In the genomic region with DNA sequence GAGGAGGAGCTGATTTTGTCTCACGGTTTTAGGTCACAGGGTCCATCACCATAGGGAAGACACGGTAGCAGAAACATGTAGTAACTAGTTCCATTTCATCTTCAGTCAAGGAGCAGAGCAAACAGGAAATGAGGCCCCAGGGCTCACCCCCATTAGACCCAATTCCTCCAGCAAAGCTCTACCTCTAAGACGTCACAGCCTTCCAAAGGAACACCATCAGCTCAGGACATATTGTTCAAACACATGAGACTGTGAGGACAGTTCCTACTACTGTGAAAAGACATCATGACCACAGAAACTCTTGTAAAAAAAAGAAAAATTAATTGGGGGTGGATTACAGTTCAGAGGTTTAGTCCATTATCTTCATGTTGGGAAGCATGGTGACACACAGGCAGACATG, we compare ENCODE assay signal across 14 mouse cellular contexts.
"Had no signal": no experiment of that assay in that cellular context is flagged by ENCODE, and none has a peak within 500 bp of the region (broad histone marks: within the 10 kb centered on the region; RNA-seq: fewer than 3 reads in every experiment).

No protein-coding gene starts in this region.

- H3K4me1 ChIP-seq: liver, embryonic 15.5 days; lung, embryonic 15.5 days; midbrain, embryonic 12.5 days had no signal

- DNase-seq: kidney, adult 8-10 months; kidney, postnatal 36 days; left cerebral cortex, postnatal 4 days; lung, postnatal 14 days; thymus, adult 2 months; thymus, postnatal 25 days had no signal

- ATAC-seq: inflammation-experienced regulatory T-cells, adult 6 months; intestine, postnatal 0 days; midbrain, embryonic 16.5 days had no signal

- H3K27ac ChIP-seq: limb, embryonic 13.5 days; liver, embryonic 15.5 days; lung, embryonic 15.5 days; midbrain, embryonic 12.5 days; stomach, postnatal 0 days had no signal

- H3K4me3 ChIP-seq: limb, embryonic 13.5 days; liver, embryonic 15.5 days; lung, embryonic 15.5 days; midbrain, embryonic 12.5 days had no signal
